Mouse (Mus musculus) stomach, embryonic 16.5 days (tissue): Measurements from ENCODE around the gene Mthfd1l. TPM values are rescaled to one million over a fixed set of nuclear protein-coding genes. Genes with fewer than 3 reads are reported as not detected.
"Not testable (repeated sequence)": the region's sequence is repeated elsewhere in the genome, so short reads cannot be mapped to it uniquely, and the experiment has no call there.

Experiments
- ATAC-seq: fragments of 200-750 bp; cut with Nextera tagmentation; 2 replicates; pipeline ENCODE4 v1.8.0; 2017; ENCODE audit warnings: moderate number of reproducible peaks, moderate TSS enrichment; ENCODE audit not compliant: insufficient read depth, low FRiP score
- H3K27ac ChIP-seq: fragments of 300-500 bp; sonication (generic); 2 replicates; pipeline ENCODE4 v1.5.1; 2014; ENCODE audit warnings: low read length
- H3K27me3 ChIP-seq: fragments of 300-500 bp; sonication (generic); 2 replicates; pipeline ENCODE4 v1.6.1; 2014; ENCODE audit warnings: low read length, control low read depth, mixed read lengths; ENCODE audit not compliant: control insufficient read depth, insufficient read depth
- H3K36me3 ChIP-seq: fragments of 300-500 bp; sonication (generic); 2 replicates; pipeline ENCODE4 v1.6.1; 2014; ENCODE audit warnings: low read length; ENCODE audit not compliant: control insufficient read depth, insufficient read depth
- H3K4me1 ChIP-seq: fragments of 300-500 bp; sonication (generic); 2 replicates; pipeline ENCODE4 v1.6.1; 2014; ENCODE audit warnings: low read length, control low read depth, mixed read lengths; ENCODE audit not compliant: control insufficient read depth, insufficient read depth
- H3K4me2 ChIP-seq: fragments of 300-500 bp; sonication (generic); 2 replicates; pipeline ENCODE4 v1.6.1; 2014; ENCODE audit warnings: low read depth, low read length, mixed read lengths
- H3K4me3 ChIP-seq: fragments of 300-500 bp; sonication (generic); replicated peaks from 2 replicates; pipeline ENCODE4 v1.5.1; 2014; ENCODE audit warnings: mild to moderate bottlenecking, low read length
- H3K9ac ChIP-seq: fragments of 300-500 bp; sonication (generic); 2 replicates; pipeline ENCODE4 v1.6.1; 2014; ENCODE audit warnings: low read length
- H3K9me3 ChIP-seq: fragments of 300-500 bp; sonication (generic); replicated peaks from 2 replicates; pipeline ENCODE4 v1.6.1; 2016; ENCODE audit warnings: low read length, control low read depth; ENCODE audit not compliant: control insufficient read depth
- WGBS: fragments of 180-500 bp; shearing (Covaris S2); extraction: QIAGEN DNeasy Blood & Tissue Kit; methylation state at CpG from one replicate; pipeline ENCODE4 v1.1.7; 2014; 5-methylcytosine and 5-hydroxymethylcytosine counted together
- polyA plus RNA-seq: library from polyadenylated mRNA; unstranded; fragments of >200 nt; fragmentation: Nextera tagmentation; extraction: Ambion mirVana; gene quantifications from 2 replicates; pipeline ENCODE4 v1.2.1, GENCODE M21; 2015

Mthfd1l gene
- polyA plus RNA-seq, 1 experiment from 2014 or later, result 14.0 TPM

DNA sequence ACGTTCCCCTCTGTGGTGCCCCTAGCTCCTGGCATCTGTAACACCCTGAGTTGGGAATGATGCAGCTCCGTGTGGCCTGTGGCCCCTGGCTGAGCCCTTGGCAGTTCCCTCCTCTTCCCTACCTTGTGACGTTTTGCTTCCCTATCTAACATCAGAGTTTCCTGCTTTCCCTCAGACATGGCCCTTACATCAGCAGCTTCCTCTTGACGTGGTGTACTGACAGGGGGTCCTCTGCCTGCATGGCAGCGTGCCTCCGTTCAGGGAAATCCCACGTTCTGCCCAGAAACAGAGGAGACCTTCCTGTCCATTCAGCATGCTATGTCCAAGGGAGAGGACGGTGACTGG is 138.8 kb downstream of the Mthfd1l start:
- H3K27me3 ChIP-seq, result no peaks in the 10 kb centered on the region
- peaks cover 47% of the 10 kb centered on the region for H3K4me1 ChIP-seq
- H3K4me2 ChIP-seq, result no peak overlapping the region
- H3K36me3 ChIP-seq, result no peaks in the 10 kb centered on the region
- no peaks in the 10 kb centered on the region for H3K9me3 ChIP-seq
- H3K27ac ChIP-seq, result 0 out of 2 replicates have a peak overlapping the region, but pooled peaks have one; percentile 2
- no peak for ATAC-seq
- no peak overlapping the region for H3K4me3 ChIP-seq
- WGBS, result 67% methylated on average over 8 of the region's 8 CpGs
- 0 out of 2 replicates have a peak overlapping the region, but pooled peaks have one; percentile 20 for H3K9ac ChIP-seq

DNA sequence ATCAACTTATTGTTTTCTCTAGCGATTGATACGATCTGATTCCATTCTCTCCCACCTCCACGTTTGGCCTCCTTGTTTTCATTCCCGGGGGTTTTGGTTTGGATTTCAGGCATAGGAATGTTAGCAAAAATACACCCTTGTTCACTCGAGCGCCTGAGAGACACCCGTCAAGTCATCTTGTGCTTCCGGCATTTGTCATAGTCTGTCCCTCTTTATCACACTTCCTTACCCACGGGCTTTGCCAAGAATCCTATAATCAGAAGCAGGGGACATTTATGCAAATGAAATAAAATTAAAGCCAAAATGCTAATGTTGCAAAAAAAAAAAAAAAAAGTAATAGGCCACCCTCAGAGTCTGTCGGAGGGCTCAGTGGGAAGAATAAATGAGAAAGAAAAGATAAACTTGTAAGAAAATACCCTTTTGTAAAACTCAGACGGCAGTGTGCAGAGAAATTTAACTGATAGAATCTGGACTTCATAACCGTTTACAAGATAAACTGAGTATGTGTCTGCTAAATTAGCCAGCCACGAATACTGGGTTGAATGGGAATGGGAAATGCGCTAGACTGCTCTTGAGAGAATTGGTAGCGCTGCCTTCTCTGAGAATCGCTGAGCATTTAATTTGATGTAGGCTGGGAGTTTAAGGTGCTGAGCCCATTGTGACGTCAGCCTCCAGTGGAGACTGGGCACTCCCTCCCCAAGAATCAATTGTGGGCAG is 139.9 kb downstream of the Mthfd1l start:
- no peak for ATAC-seq
- no peak overlapping the region for H3K4me2 ChIP-seq
- H3K4me3 ChIP-seq, result no peak overlapping the region
- WGBS, result 55% methylated on average over 17 of the region's 17 CpGs
- H3K9me3 ChIP-seq, result no peaks in the 10 kb centered on the region
- H3K36me3 ChIP-seq, result no peaks in the 10 kb centered on the region
- H3K27ac ChIP-seq, result peak overlapping the region; percentile 30; the same call in 1 of the 2 replicates
- peaks cover 42% of the 10 kb centered on the region for H3K4me1 ChIP-seq
- H3K27me3 ChIP-seq, result no peaks in the 10 kb centered on the region
- no peak overlapping the region for H3K9ac ChIP-seq

GRCm38 (mm10) chr10:4113328-4113658 is 140.4 kb downstream of the Mthfd1l start:
- H3K4me2 ChIP-seq, result no peak overlapping the region
- no peak for ATAC-seq

DNA sequence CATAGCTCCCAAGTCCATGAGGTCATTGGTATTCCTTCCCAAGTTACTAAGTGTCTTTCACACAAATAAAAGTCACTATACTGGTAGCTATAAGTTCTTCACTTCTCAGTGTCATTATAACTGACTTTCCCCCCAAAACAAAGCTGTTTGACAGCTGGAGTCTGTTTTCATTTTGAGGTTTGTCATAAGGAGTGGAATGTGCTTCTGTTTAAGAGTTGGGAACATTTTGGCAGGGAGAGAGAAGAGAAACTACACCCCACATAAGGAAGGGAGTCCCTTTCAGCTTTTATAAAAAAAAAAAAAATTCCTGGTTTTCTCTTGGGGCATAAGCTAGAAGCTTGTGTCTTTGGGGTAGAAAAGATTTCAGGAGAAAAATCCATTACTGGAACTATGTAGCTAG is 143.7 kb downstream of the Mthfd1l start:
- Histone ChIP-seq H3K27me3 (no peaks in the 10 kb centered on the region), H3K9me3 (no peaks in the 10 kb centered on the region), H3K27ac (peak overlapping the region; percentile 76), H3K4me3 (no peak overlapping the region), H3K36me3 (no peaks in the 10 kb centered on the region), H3K4me2 (peak overlapping the region; percentile 33), H3K9ac (no peak overlapping the region; the same call in 1 of the 2 replicates), H3K4me1 (peaks cover 45% of the 10 kb centered on the region)
- ATAC-seq, result peak; percentile 15; the same call in 1 of the 2 replicates

More at GRCm38 (mm10) chr10:4113328-4113658, 140.4 kb downstream of the Mthfd1l start:
- no peaks in the 10 kb centered on the region for H3K9me3 ChIP-seq
- no peak overlapping the region for H3K4me3 ChIP-seq
- H3K4me1 ChIP-seq, result peaks cover 42% of the 10 kb centered on the region
- no peaks in the 10 kb centered on the region for H3K27me3 ChIP-seq
- WGBS, result 79% methylated on average over 5 of the region's 5 CpGs
- H3K9ac ChIP-seq, result no peak overlapping the region
- no peaks in the 10 kb centered on the region for H3K36me3 ChIP-seq
- peak overlapping the region; percentile 24; the same call in 1 of the 2 replicates for H3K27ac ChIP-seq

DNA sequence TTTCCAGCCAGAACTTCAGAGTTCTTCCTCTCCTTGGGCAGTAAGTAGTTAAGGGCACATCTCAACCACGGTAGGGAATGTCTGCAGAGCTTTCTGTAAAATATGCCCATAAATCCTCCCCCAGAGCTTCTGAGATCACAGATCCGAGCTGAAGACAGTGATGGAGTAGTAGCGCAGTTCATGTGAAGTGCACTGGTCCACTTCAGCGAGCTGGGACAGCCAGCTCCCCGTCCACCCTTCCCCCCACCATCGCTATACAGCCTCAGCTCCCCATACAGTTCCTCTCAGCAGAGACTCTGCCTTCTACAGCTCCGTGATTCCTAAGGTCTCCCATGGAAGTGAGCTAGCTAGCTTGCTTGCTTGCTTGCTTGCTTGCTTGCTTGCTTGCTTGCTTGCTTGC is 144.2 kb downstream of the Mthfd1l start:
- Histone ChIP-seq H3K36me3 (no peaks in the 10 kb centered on the region), H3K27ac (peak overlapping the region; percentile 76), H3K27me3 (no peaks in the 10 kb centered on the region), H3K4me3 (no peak overlapping the region), H3K9ac (no peak overlapping the region; the same call in 1 of the 2 replicates), H3K9me3 (no peaks in the 10 kb centered on the region), H3K4me2 (peak overlapping the region; percentile 33), H3K4me1 (peaks cover 41% of the 10 kb centered on the region)
- WGBS, result 20% methylated on average over 7 of the region's 7 CpGs
- peak; percentile 82 for ATAC-seq

- peaks cover 30% of the 10 kb centered on the region for H3K4me1 ChIP-seq
- no peak for ATAC-seq
- 70% methylated on average over 4 of the region's 4 CpGs for WGBS
Observed at GRCm38 (mm10) chr10:4119287-4119686, 146.4 kb downstream of the Mthfd1l start.

GRCm38 (mm10) chr10:4120708-4121107 is 147.8 kb downstream of the Mthfd1l start:
- 42% methylated on average over 10 of the region's 10 CpGs for WGBS
- H3K36me3 ChIP-seq, result no peaks in the 10 kb centered on the region
- H3K27ac ChIP-seq, result peak overlapping the region; percentile 78
- H3K4me2 ChIP-seq, result no peak overlapping the region
- H3K9me3 ChIP-seq, result no peaks in the 10 kb centered on the region
- H3K4me3 ChIP-seq, result no peak overlapping the region
- peak overlapping the region; percentile 32; the same call in 1 of the 2 replicates for H3K9ac ChIP-seq
- peak; percentile 83 for ATAC-seq
- no peaks in the 10 kb centered on the region for H3K27me3 ChIP-seq
- H3K4me1 ChIP-seq, result peaks cover 39% of the 10 kb centered on the region

More at GRCm38 (mm10) chr10:4119287-4119686, 146.4 kb downstream of the Mthfd1l start:
- Histone ChIP-seq H3K27me3 (no peaks in the 10 kb centered on the region), H3K9ac (no peak overlapping the region), H3K9me3 (no peaks in the 10 kb centered on the region), H3K4me3 (no peak overlapping the region), H3K36me3 (no peaks in the 10 kb centered on the region), H3K4me2 (no peak overlapping the region), H3K27ac (no peak overlapping the region)

DNA sequence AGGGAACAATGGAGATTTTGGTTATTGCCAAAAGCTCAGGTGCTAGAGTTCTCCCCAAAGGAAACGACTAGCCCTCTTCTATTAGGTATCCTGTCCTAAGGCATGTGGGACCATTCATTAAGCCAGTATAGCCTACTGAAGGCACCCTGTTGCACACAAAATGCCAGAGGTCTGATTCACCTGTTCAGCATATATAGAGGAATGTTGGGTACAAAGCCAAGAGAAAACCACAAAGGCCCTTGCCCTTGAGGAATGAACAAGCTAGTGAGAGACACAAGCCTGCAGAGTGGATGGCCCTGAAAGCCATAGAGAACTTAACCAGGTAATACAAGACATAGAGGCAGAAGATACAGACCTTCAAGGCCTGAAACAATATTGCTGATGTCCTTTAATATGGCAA is 148.3 kb downstream of the Mthfd1l start:
- Histone ChIP-seq H3K9ac (peak overlapping the region; percentile 32; the same call in 1 of the 2 replicates), H3K36me3 (no peaks in the 10 kb centered on the region), H3K9me3 (no peaks in the 10 kb centered on the region), H3K4me1 (peaks cover 36% of the 10 kb centered on the region), H3K27me3 (no peaks in the 10 kb centered on the region), H3K4me2 (no peak overlapping the region), H3K27ac (peak overlapping the region; percentile 78), H3K4me3 (no peak overlapping the region)
- WGBS, result 72% methylated on average over 1 of the region's 1 CpGs
- ATAC-seq, result no peak

DNA sequence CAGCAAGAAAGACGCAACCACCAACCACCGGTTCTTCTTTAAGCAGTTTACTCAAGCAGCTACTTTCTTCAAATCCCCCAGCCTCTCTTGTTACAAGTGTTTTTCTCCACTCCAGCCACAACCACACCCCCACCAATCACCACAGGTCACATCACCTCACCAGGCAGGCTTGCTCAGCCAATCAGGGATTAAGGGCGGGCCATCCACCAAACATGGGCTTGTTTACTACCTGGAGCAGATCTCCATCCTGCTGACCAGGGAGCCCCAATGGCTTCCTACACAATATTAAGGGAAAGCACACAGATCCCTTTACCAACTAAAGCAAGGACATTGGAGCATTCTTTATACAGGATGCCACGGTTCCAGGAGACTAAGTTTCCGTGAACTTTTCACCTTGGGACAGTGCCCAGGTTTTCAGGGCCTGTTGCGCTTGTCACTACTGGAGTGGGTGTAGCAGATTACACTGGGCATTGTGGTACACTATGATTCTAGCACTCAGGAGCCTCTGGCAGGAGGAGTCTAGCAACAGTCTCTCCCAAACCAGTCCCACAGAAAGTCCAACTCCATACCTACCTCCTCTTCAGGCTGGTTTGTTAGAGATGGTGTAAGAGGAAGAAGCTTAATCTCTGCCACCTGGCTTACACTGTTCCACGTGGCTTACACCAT is 150.5 kb downstream of the Mthfd1l start:
- not testable (repeated sequence) for H3K27me3 ChIP-seq, ATAC-seq, H3K9me3 ChIP-seq, H3K36me3 ChIP-seq, H3K9ac ChIP-seq, H3K4me3 ChIP-seq, H3K4me2 ChIP-seq
- Histone ChIP-seq H3K4me1 (peaks cover 32% of the 10 kb centered on the region), H3K27ac (peak overlapping the region; percentile 26)
- WGBS, result 78% methylated on average over 7 of the region's 7 CpGs
